Mouse (Mus musculus): ENCODE data around the gene Mamdc2.

Gene Mamdc2

GRCm38 (mm10) chr19:23444910-23445845 lies 3.1 kb downstream of the Mamdc2 start:
- no peak for DNase-seq (ENCODE audit: low read depth in 1 of 2, low spot score in 2 of 2)

DNA sequence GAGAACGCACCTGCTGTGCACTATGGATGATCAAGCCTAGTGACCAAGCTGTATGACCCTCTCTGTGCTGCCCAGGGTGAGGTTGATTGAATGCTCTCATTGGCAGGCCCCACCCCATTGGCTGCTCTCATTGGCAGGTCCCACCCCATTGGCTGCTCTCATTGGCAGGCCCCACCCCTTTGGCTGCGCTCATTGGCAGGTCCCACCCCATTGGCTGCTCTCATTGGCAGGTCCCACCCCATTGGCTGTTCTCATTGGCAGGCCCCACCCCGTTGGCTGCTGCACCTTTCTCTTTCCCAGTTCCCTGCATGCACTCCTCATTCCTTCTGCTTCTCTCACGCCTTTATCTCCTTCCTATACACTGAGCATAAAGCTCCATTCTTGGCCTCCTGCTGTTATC lies 12.5 kb downstream of the Mamdc2 start:
- no peak for DNase-seq (ENCODE audit: low read depth in 1 of 2, low spot score in 2 of 2)

DNA sequence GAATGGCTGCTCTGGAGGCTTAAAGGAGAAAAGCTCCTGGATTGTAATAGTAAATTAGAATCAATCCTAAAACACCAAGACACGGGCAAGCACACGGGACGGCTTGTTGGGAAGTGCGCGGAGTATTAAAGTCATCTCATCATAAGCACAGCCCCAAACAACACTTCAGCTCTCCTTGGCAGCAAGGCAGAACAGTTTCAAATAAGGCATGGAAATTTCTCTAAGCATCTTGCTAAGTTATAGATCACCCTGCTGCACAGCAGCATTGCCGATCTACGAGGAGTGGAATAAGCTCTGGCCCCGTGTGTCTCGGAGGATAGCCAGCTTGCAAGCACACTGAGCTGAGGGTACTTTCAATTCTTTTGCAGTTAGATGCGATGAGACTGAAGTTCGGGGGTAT lies 13.8 kb downstream of the Mamdc2 start:
- DNase-seq (ENCODE audit: low read depth in 1 of 2, low spot score in 2 of 2): no peak

DNA sequence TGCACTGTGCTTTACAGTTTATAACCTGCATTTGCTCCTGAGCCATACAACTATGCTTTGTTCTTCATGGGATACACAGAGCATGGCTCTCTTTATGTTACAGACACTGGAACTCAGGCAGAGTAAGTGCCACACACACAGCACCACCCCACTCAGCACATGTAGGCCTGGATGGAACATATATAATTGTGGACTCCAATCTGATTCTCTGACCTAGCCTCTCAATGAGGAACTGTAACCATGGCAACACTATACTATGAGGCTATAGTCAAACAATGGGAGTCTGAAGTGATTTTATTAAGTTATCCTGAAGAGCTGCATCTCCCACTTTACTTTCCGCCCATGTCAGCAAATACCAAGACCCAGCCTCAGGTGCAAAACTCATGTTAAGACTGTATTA lies 30.6 kb downstream of the Mamdc2 start:
- no peak for DNase-seq (ENCODE audit: low read depth in 1 of 2, low spot score in 2 of 2)

DNA sequence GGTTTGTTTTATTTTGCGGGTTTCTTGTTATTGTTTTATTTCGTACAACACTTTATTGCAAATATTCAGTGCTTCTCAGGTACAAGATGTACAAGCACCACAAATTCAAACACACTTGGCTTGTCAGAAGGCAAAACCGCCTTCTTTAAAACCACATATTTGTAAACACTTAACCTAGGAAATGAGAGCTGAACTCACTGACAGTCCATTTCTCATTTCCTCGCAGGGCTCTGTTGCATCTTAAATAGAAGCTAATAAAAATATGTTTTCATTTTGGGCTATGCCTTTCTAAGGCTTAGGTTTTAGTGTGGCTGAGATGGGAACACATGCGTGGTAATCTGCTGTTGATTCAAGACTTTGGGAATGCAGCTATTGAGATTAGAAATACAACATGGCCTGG lies 37.4 kb downstream of the Mamdc2 start:
- DNase-seq (ENCODE audit: low read depth in 1 of 2, low spot score in 2 of 2): no peak

GRCm38 (mm10) chr19:23410328-23410727 lies 37.9 kb downstream of the Mamdc2 start:
- DNase-seq (ENCODE audit: low read depth in 1 of 2, low spot score in 2 of 2): no peak

DNA sequence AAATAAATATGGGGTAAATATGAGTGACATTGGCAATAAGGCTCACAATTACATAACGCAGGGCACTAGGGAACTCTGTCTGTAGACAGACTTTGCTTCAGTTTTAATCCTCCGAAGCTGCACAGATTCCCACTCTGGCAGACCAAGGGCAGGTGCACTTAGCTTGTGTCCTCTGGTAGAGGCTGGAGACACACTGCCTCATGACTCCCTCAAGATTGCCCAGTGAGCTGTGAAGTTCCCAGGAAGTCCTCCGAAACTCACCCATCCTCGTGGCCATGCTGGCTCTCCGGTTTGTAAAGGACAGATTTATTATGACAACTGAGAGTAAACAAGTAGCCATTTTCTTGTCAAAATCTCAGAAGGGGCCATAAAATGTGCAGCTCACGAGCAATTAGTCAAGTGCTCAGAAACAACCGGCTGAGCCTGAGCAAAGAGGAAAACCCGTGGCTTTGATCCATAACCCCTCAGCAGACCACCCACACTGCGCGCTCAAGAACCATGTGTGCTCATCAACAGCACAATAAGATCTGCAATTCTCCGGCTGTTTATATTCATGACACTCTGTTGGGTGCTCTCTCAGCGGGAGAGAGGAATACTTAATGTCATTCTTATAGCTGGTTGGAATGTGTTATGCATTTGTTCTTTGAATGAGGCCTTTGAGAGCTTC lies 46.6 kb downstream of the Mamdc2 start:
- no peak for DNase-seq (ENCODE audit: low read depth in 1 of 2, low spot score in 2 of 2)

- DNase-seq (ENCODE audit: low read depth in 1 of 2, low spot score in 2 of 2): no peak
These were observed 47.8 kb downstream of the Mamdc2 start for GRCm38 (mm10) chr19:23400485-23400884.

DNA sequence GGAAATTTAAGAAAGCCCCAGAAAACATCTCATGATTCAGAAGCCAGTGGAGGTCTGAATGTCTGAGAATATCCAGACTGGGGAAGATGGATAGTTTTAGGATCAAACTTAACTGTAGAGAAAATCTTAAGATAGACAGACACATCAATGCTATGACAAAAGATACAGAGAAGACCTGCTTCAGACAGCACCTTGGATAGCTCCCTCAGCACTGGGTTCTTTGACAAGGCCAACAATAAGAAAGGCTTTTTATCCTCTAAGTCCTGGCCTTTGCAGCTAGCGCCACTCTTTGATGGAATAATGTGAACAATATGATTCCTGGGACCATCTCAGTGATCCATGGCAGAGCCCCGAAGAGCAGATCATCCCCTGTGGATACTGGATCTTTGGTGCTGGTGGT lies 52.3 kb downstream of the Mamdc2 start:
- no peak for DNase-seq (ENCODE audit: low read depth in 1 of 2, low spot score in 2 of 2)

- DNase-seq (ENCODE audit: low read depth in 1 of 2, low spot score in 2 of 2): no peak
These were observed 53.6 kb downstream of the Mamdc2 start for GRCm38 (mm10) chr19:23394597-23394996.

- no peak for DNase-seq (ENCODE audit: low read depth in 1 of 2, low spot score in 2 of 2)
These were observed 59.4 kb downstream of the Mamdc2 start for GRCm38 (mm10) chr19:23388862-23389272.

GRCm38 (mm10) chr19:23388083-23388861 lies 60.0 kb downstream of the Mamdc2 start:
- DNase-seq (ENCODE audit: low read depth in 1 of 2, low spot score in 2 of 2): no peak

- no peak for DNase-seq (ENCODE audit: low read depth in 1 of 2, low spot score in 2 of 2)
These were observed 65.8 kb downstream of the Mamdc2 start for GRCm38 (mm10) chr19:23382396-23382795.

GRCm38 (mm10) chr19:23380968-23381367 lies 67.3 kb downstream of the Mamdc2 start:
- DNase-seq (ENCODE audit: low read depth in 1 of 2, low spot score in 2 of 2): no peak

- DNase-seq (ENCODE audit: low read depth in 1 of 2, low spot score in 2 of 2): no peak
These were observed 68.3 kb downstream of the Mamdc2 start for GRCm38 (mm10) chr19:23379752-23380504.

- no peak for DNase-seq (ENCODE audit: low read depth in 1 of 2, low spot score in 2 of 2)
These were observed 71.6 kb downstream of the Mamdc2 start for GRCm38 (mm10) chr19:23376536-23377201.

- DNase-seq (ENCODE audit: low read depth in 1 of 2, low spot score in 2 of 2): no peak
These were observed 73.1 kb downstream of the Mamdc2 start for GRCm38 (mm10) chr19:23374941-23375656.

- no peak for DNase-seq (ENCODE audit: low read depth in 1 of 2, low spot score in 2 of 2)
These were observed 74.5 kb downstream of the Mamdc2 start for GRCm38 (mm10) chr19:23373728-23374127.

- DNase-seq (ENCODE audit: low read depth in 1 of 2, low spot score in 2 of 2): no peak
These were observed 75.0 kb downstream of the Mamdc2 start for GRCm38 (mm10) chr19:23373287-23373686.

GRCm38 (mm10) chr19:23369275-23369674 lies 79.0 kb downstream of the Mamdc2 start:
- no peak for DNase-seq (ENCODE audit: low read depth in 1 of 2, low spot score in 2 of 2)

All from monocyte, adult 2 months (primary cell).